Mouse (Mus musculus) midbrain, postnatal 0 days (tissue): ENCODE data around the gene Ankmy1. TPM values are rescaled to one million over a fixed set of nuclear protein-coding genes. Genes with fewer than 3 reads are reported as not detected.

ENCODE experiments used
- ATAC-seq: fragments of 200-750 bp; cut with Nextera tagmentation; 2 replicates; pipeline ENCODE4 v1.8.0; 2017; ENCODE audit warnings: moderate number of reproducible peaks, mild to moderate bottlenecking, moderate TSS enrichment, moderate library complexity; ENCODE audit not compliant: low FRiP score
- DNase-seq: peaks from one replicate; pipeline ENCODE4 v3.0.0-alpha.2; 2015; ENCODE audit warnings: low spot score
- H3K27ac ChIP-seq: fragments of 300-500 bp; sonication (generic); 2 replicates; pipeline ENCODE4 v1.5.1; 2014; ENCODE audit warnings: low read depth, mild to moderate bottlenecking, low read length, mixed read lengths
- H3K27me3 ChIP-seq: fragments of 300-500 bp; sonication (generic); 2 replicates; pipeline ENCODE4 v1.6.1; 2014; ENCODE audit warnings: low read length, control low read depth, mixed read lengths; ENCODE audit not compliant: insufficient read depth
- H3K36me3 ChIP-seq: fragments of 300-500 bp; sonication (generic); 2 replicates; pipeline ENCODE4 v1.6.1; 2014; ENCODE audit warnings: low read length, control low read depth, mixed read lengths; ENCODE audit not compliant: insufficient read depth
- H3K4me1 ChIP-seq: fragments of 300-500 bp; sonication (generic); 2 replicates; pipeline ENCODE4 v1.6.1; 2014; ENCODE audit warnings: mild to moderate bottlenecking, control low read depth, antibody characterized with exemption, low read length, mixed read lengths; ENCODE audit not compliant: insufficient read depth
- H3K4me2 ChIP-seq: fragments of 300-500 bp; sonication (generic); 2 replicates; pipeline ENCODE4 v1.6.1; 2014; ENCODE audit warnings: low read depth, mild to moderate bottlenecking, low read length, mixed read lengths; ENCODE audit not compliant: poor library complexity, severe bottlenecking
- H3K4me3 ChIP-seq: fragments of 300-500 bp; sonication (generic); 2 replicates; pipeline ENCODE4 v1.5.1; 2014; ENCODE audit warnings: low read depth, mild to moderate bottlenecking, low read length, moderate library complexity
- H3K9ac ChIP-seq: fragments of 300-500 bp; sonication (generic); replicated peaks from 2 replicates; pipeline ENCODE4 v1.6.1; 2014; ENCODE audit warnings: mild to moderate bottlenecking, low read length, moderate library complexity, mixed read lengths; ENCODE audit not compliant: poor library complexity, severe bottlenecking
- H3K9me3 ChIP-seq: fragments of 300-500 bp; sonication (generic); 2 replicates; pipeline ENCODE4 v1.6.1; 2016; ENCODE audit warnings: low read length, control low read depth
- CTCF ChIP-seq: IDR thresholded peaks from 2 replicates; pipeline ENCODE4 v1.5.1; 2016; ENCODE audit warnings: antibody characterized with exemption, mild to moderate bottlenecking
- WGBS: fragments of 180-500 bp; shearing (Covaris S2); extraction: QIAGEN DNeasy Blood & Tissue Kit; methylation state at CpG from one replicate; pipeline ENCODE4 v1.1.7; 2014; 5-methylcytosine and 5-hydroxymethylcytosine counted together
- polyA plus RNA-seq: library from polyadenylated mRNA; unstranded; fragments of >200 nt; fragmentation: Nextera tagmentation; extraction: Ambion mirVana; gene quantifications from 2 replicates; pipeline ENCODE4 v1.2.1, GENCODE M21; 2015
- total RNA-seq: library from RNA; depleted of rRNA; stranded (reverse); fragments of >200 nt; gene quantifications from 2 replicates; pipeline ENCODE4 v1.2.3, GENCODE M21; 2014

Gene Ankmy1
- total and polyA plus RNA-seq, 2 experiments from 2014 or later = 0.56 TPM; not detected in 1

- no peak for TF ChIP-seq CTCF
- Histone ChIP-seq H3K36me3 (no peaks in the 10 kb centered on the region), H3K9me3 (no peaks in the 10 kb centered on the region), H3K27me3 (no peaks in the 10 kb centered on the region), H3K27ac (no peak overlapping the region), H3K9ac (no peak overlapping the region), H3K4me3 (no peak overlapping the region), H3K4me2 (no peak overlapping the region), H3K4me1 (no peaks in the 10 kb centered on the region)
- WGBS = 91% methylated on average over 6 of the region's 6 CpGs
- DNase-seq (no peak), ATAC-seq (no peak)
Measured at GRCm38 (mm10) chr1:92881982-92882381, 20.7 kb downstream of the Ankmy1 start.

DNA sequence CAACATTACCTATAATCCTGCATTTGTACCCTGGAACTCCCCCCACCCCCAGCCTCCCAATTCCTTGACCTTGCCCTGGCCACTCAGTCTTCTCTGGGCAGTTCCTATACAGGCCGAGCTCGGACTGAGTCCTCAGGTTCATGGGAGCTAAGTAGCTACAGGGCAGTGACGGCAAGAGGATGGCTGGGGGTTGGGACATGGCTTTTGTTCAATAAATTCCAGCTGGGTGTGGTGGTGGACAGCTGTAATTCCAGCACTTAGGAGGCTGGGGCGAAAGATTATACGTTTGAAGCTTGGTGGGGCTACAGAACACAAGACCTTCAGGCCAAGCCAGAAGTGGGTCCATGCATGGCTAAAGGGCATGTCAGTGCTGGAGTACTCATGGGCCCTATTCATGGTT lies 22.6 kb downstream of the Ankmy1 start:
- no peak for TF ChIP-seq CTCF
- 81% methylated on average over 5 of the region's 5 CpGs for WGBS
- Histone ChIP-seq H3K27me3 (no peaks in the 10 kb centered on the region), H3K4me2 (no peak overlapping the region), H3K9ac (no peak overlapping the region), H3K36me3 (no peaks in the 10 kb centered on the region), H3K4me3 (no peak overlapping the region), H3K9me3 (no peaks in the 10 kb centered on the region), H3K27ac (no peak overlapping the region), H3K4me1 (no peaks in the 10 kb centered on the region)
- ATAC-seq (no peak), DNase-seq (no peak)

DNA sequence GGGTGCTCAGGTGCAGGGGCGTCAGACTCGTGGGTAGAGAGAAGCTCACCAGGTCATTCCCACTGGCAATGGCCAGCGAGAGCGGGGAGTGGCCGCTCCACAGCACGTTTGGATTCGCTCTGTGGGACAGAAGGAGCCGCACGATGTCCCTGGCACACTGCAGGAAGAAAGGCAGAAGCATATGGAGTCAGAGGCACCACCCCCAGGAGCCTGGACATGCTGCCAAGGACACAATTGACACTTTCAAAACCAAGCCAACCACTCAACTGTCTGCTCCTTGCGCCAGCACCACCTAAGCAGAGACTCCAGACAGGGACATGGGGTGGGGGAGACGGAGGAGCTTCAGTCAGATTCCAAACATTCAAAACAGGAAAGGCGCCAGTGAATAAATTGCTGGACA lies 23.4 kb downstream of the Ankmy1 start:
- H3K9me3 ChIP-seq = no peaks in the 10 kb centered on the region
- no peak overlapping the region for H3K4me3 ChIP-seq
- H3K4me1 ChIP-seq = no peaks in the 10 kb centered on the region
- no peak overlapping the region for H3K4me2 ChIP-seq
- ATAC-seq = no peak
- WGBS = 85% methylated on average over 12 of the region's 12 CpGs
- H3K9ac ChIP-seq = no peak overlapping the region
- H3K27me3 ChIP-seq = no peaks in the 10 kb centered on the region
- DNase-seq = peak; percentile 51
- H3K27ac ChIP-seq = no peak overlapping the region
- TF ChIP-seq CTCF = no peak
- no peaks in the 10 kb centered on the region for H3K36me3 ChIP-seq

DNA sequence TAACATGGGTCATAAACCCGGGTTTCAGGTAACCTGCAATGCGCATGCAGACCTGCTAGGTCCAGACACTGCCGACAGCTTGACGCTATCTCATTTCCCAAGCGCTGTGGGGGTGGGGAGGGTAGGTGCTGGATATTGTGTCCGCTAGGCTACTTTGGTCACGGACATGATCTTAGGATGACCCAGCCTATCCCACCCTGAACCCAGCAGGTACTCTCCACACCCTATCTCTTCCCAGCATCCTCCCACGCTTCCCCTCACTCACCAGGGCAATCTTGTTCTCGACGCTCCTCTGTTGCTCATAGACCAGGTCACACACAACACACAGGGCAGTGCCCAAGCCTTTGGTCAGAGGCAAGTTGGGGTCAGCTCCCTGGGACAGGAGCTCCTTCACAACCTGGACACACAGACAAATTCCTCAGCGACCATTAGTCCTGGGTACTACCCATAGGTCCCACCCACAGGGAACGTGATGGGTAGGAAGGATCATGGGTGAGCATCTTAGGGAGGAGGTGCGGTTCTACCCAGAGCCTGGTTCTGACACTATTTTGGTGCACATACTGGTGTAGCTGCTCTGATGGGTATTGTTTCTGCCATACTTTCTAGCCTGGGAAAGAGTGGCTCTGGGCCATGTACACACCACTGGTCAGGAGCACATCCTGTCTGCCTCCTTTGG lies 24.5 kb downstream of the Ankmy1 start:
- Histone ChIP-seq H3K27ac (no peak overlapping the region), H3K36me3 (no peaks in the 10 kb centered on the region), H3K4me3 (no peak overlapping the region), H3K9ac (no peak overlapping the region), H3K4me1 (no peaks in the 10 kb centered on the region), H3K27me3 (no peaks in the 10 kb centered on the region), H3K9me3 (no peaks in the 10 kb centered on the region), H3K4me2 (no peak overlapping the region)
- no peak for ATAC-seq
- TF ChIP-seq CTCF = no peak
- 87% methylated on average over 13 of the region's 13 CpGs for WGBS
- no peak for DNase-seq

DNA sequence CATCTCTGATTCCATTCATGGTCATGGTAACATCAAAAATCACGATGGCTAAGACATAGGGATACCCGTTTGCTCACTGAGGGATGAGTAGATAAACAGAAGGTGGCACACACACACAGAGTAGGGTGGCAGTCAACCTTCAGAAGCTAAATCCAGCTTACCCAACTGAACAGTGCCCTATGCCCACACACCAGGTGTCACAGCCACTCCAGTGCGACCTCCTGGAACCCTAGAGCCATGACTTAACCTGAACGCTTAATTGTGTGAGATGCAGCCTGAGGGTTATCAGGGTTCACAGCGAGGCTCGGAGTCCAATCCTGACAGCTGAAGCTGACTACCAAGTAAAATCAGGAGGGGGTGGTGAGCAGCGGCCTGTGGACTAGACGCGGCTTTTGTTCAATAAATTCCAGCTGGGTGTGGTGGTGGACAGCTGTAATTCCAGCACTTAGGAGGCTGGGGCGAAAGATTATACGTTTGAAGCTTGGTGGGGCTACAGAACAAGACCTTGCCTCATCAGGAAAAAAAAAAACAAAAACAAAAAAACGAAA lies 25.2 kb downstream of the Ankmy1 start:
- H3K4me2 ChIP-seq = no peak overlapping the region
- TF ChIP-seq CTCF = no peak
- no peaks in the 10 kb centered on the region for H3K27me3 ChIP-seq
- ATAC-seq (no peak), DNase-seq (no peak)
- no peak overlapping the region for H3K4me3 ChIP-seq
- 62% methylated on average over 12 of the region's 12 CpGs for WGBS
- H3K27ac ChIP-seq = no peak overlapping the region
- H3K4me1 ChIP-seq = no peaks in the 10 kb centered on the region
- H3K9me3 ChIP-seq = no peaks in the 10 kb centered on the region
- H3K9ac ChIP-seq = no peak overlapping the region
- no peaks in the 10 kb centered on the region for H3K36me3 ChIP-seq

DNA sequence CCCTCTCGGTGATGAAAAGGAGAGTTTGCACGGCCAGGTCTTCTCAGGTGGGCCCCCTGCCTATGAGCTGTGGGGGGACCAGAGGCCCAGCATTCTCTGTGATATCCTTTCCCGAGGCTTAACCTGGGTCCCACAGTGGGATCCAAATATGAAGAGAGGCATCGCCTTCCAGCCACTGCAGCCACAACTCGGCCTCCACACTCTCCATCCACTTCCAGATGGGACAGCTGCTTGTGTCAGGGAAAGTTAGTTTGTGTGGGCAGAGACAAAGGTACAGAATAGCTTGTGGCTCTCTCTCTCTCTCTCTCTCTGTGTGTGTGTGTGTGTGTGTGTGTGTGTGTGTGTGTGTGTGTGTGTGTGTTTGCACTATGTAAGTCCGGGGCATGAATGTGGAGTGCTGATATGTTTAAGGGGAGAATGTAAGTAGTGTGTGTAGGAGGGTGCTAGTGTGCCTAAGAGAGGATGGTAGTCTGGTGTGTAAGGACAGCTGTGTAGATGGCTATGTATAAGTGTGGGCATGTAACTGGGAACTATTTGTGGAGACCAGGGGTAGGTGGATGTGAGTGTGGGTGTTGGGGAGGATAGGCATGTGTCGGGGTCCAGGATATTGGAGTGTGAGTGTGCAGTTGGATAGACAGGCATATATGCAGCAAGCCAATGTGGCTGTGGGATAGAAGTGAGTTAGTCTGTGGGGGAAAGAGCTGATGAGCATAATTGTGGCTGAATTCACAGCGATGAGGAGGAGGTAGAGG lies 27.2 kb downstream of the Ankmy1 start:
- ATAC-seq (no peak), DNase-seq (no peak)
- H3K4me1 ChIP-seq = no peaks in the 10 kb centered on the region
- no peaks in the 10 kb centered on the region for H3K36me3 ChIP-seq
- TF ChIP-seq CTCF = no peak
- no peak overlapping the region for H3K27ac ChIP-seq
- 82% methylated on average over 8 of the region's 8 CpGs for WGBS
- no peaks in the 10 kb centered on the region for H3K9me3 ChIP-seq
- H3K4me2 ChIP-seq = no peak overlapping the region
- H3K27me3 ChIP-seq = no peaks in the 10 kb centered on the region
- no peak overlapping the region for H3K4me3 ChIP-seq
- H3K9ac ChIP-seq = no peak overlapping the region
